Mouse (Mus musculus): ENCODE measurements around the gene Kcnj3. TPM values are rescaled to one million over a fixed set of nuclear protein-coding genes. Genes with fewer than 3 reads are reported as not detected.
A peak's percentile ranks its signal among the peaks of the same experiment; 100 is the strongest.
"Not testable (repeated sequence)": the region's sequence is repeated elsewhere in the genome, so short reads cannot be mapped to it uniquely, and the experiment has no call there.

The Kcnj3 gene
- 10 to 100 TPM; 26.6 to 28.2 TPM for total RNA-seq (2021)

DNA sequence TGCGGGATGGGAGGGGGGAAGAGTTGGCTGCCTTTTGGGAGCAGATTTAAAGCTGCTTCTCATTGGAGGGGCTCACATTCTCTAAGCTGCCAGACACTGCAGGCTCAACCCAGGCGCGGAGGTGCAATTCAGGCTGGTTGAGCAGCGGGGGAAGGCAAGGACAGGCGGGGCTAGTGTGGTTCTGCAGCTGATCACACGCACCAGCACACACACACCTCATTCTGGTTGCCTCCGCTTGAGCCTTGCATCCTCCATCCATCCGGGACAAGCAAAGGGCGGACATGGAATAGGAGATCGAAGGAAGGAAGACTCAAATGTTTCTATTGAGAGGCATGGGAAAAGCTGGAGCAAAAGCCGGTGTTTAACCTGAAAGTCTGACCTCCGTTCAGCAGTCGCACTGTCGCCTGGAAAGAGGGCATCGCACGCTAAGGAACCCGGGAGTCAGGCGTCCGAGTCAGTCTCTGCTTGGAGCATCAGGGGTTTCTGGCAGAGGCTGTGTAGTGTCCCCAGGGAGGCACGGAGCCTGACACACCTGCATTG is at the start of gene Kcnj3:
Kcnj3 (plus strand) TSS at position 250 of the 540 bp plus-strand sequence.
- peak; percentile 35 for DNase-seq

DNA sequence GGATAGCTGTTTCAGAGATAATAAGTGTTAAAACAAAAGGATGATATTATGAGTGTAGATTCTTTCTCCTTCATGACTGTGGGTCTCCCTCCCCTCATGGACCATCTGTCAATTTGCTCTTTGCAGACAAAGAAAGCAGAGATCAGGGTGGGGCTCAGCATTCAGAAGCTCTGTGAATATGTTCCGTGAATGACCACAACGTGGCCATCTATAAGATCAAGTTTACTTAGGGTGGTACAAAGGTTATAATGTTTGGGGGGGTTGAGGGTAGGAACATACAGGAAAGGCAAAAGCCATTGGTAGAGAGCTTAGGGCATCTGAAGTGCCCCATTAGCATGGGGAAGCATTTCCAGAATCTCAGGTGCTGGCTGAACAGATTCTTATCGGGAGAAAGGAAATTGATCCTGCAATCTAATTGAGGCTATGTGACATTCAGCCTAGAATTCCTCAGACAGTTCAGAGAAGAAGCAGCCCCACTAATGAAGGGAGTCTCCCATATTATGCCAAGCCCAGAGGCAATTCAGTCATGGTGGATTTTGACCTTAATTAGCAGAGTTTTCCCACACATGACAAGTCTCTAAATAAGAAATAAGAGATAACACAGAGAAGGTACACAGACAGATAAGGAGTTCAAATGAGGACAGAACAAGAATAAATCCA is 45.3 kb upstream of the Kcnj3 start:
- no peak for DNase-seq

DNA sequence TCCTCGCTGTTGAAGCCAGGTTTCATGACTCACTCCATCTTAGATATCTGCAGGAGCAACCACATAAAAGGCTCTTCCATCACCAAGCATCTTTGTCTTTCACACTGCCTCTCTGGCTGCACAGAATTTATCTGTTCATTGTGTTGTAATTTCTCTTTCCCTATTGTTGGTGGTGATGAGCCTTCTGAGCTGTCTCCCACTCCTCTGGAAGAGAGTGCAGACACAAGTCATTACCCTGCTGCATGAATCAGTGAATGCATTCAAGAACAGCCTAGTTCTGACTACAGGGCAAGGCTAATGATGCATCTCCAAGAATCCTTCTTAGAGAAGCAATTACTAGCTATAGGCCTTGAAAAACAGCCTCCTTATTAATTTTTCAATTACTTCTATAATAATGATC is 30.5 kb upstream of the Kcnj3 start:
- no peak for DNase-seq

DNA sequence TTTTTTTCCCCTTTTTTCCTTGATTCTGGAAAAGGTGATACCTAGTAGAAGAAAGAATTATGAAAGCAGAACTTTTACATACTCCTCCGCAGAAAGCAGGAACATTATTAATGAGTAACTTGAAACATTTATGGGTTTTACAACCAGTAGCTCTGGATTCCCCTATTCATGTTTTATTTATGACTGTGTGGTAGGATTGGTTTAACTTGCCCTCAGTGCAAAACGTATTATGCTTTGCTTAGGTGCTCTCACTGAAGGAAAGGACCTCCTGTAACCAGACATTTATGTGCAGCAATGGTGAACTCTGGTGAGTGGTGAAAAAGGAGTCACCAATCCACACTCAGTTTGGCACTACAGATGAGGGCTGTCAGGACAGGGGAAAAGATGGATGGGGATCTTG is 8.1 kb upstream of the Kcnj3 start:
- no peak for DNase-seq

DNA sequence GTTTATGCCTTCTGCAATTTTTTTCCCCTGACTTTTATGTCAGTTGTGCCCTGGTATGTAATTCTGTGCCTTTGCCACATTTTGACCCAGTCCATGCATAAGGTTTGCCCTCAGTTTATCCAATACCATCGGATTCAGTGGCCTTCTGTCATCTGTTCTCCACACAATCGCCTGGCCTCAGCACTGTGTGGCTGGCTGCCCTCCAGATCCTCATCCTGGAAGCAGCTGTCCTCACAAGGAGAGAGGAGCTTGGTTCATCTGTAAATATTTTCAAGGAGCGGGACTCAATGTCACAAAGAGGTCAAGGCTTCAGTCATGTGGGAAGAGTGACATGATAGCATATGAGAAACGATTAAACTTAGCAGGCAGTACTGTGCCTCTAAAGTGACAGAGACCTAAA is 3.7 kb upstream of the Kcnj3 start:
- DNase-seq = peak; percentile 39

DNA sequence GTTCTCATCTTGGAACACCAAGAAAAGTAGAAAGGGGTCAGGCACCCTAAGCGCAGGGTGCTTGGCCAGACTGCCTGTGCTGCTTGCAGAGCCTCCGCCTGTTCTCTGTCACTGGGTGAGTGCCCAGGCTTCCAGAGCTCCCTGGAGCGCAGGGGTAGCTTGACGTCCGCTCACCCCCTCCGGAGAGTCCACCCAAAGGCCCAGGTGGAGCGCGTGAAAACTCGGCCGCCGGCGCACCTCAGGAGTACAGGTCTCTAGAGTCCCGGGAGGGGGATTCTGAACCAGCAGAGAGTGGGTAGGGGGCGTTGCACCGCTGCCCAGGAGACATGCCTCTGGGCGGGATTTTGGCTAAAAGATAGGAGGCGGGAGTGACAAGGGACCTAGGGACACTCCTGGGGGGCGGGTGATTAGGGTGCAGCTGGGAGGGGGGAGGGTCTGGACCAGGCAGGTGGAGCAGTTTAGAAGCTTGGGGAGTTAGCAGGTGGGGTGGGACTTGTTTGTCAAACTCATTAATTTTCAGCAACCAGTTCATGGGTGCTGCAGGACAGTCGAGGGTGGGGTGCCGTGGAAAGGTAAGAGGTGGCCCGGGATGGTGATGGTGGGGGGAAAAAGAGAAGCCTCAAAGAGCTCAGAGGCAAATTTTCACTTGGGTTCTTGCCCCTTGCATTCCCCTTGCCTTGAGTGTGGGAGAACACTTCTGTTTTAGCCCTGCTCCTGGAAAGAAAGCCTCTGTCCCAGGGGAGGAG is 664 bp downstream of the Kcnj3 start:
- peak; percentile 36 for DNase-seq

DNA sequence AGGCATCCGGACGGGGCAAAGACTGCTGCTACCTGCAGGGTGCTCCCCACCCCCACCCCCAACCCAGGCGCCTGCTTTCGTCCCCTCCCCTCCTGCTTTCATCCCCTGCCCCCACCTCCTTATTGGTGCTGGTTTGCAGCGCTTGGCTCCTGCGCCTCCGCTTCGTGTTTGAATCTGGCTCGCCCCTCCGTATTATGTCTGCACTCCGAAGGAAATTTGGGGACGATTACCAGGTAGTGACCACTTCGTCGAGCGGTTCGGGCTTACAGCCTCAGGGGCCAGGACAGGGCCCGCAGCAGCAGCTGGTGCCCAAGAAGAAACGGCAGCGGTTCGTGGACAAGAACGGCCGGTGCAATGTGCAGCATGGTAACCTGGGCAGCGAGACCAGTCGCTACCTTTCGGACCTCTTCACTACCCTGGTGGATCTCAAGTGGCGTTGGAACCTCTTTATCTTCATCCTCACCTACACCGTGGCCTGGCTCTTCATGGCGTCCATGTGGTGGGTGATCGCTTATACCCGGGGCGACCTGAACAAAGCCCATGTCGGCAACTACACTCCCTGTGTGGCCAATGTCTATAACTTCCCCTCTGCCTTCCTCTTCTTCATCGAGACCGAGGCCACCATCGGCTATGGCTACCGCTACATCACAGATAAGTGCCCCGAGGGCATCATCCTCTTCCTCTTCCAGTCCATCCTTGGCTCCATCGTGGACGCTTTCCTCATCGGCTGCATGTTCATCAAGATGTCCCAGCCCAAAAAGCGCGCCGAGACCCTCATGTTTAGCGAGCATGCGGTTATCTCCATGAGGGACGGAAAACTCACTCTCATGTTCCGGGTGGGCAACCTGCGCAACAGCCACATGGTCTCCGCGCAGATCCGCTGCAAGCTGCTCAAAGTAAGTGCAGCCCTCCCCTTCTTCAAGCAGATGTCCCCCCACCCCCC is 1.5 kb downstream of the Kcnj3 start:
- DNase-seq = peak; percentile 6

DNA sequence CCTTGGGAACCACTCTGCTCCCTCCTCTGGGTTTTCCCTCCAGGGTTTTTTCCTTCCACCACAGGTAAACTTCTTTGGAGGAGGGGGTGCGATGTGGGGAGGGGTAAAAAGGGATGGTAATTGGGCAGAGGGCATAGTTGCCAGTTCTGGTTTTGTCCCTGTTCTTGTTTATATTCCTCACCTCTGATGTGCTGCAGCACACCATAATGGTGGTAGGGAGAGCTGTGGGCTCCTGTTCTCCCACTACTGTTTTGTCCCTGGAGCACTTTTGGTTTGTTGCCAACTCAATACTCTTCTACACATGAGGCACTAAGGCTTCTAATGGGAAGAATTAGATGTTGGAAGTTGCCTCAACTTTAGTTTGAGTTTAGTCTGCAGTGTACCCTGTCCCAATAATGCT is 2.2 kb downstream of the Kcnj3 start:
- DNase-seq = no peak

DNA sequence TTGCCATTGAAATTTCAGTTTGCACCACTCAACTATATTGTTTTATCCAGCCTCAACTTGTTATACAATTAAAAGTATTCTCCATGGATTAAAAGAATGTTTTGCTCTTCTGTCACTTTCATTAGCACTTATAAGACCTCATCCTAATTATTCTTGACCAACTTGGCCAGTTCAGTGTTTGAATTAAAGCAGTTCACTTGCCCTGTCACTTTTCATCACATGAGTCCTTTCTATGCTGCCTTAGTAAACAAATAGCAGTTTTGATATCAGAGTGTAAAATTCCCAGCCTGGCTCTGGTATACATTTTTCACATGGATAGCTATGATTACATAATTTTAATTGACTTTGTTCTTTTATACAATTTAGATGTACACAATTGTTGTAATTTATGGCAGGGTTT is 3.4 kb downstream of the Kcnj3 start:
- no peak for DNase-seq

DNA sequence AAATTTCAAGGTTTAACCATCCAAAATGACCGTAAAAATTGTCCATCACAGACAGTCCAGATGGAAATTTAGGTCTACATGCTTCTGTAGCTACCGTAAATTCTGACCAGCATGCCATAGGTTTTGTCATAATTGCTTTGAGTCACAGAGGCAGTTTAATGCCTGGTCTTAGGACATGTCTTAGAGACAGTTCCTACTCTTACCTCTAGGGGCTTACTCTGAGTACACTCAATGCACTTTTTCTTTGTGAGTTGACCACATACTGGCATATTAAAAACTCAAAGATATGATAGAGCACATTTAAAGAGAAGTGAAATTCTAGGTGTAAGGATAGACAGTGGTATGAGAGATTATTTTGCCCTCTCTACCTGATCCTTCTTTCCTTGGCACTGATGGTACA is 6.2 kb downstream of the Kcnj3 start:
- DNase-seq = no peak

DNA sequence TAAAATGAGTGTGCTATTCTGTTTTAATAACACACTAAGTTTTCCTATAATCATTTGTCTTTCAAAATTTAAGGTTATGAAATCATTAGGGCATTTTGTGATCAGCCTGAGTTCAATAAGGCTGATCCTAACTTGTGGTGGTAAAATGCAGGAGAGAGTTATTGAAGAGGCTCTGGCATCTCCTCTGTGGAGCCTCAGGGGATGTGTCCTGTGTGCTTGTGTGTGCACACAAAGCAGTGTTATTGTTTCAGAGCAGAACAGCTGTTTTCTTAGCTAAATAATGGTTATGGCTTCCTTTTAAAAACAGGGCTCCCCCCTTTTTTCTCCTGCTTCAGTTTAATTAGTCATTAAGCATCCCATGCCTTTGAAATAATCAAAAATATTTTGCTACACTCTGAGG is 11.5 kb downstream of the Kcnj3 start:
- DNase-seq = no peak

DNA sequence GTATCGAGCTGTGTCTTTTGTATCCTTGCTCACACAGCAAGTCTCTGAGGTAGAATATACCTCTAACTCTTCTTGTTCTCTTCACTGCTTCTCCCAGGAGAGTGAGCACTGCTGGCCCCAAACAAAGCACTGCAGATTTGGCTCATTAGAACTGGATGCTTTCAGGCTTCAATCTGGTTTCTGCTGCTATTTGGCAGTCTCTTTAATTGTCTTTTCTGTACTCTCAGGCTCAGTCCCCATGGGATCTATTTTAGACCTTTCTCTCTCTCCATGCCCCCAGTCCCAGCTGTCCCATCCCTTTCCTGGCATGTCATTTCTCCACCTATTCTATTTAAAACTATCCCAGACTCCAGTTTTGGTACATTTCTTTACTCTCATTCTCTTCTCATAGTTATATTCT is 15.0 kb downstream of the Kcnj3 start:
- no peak for DNase-seq

DNA sequence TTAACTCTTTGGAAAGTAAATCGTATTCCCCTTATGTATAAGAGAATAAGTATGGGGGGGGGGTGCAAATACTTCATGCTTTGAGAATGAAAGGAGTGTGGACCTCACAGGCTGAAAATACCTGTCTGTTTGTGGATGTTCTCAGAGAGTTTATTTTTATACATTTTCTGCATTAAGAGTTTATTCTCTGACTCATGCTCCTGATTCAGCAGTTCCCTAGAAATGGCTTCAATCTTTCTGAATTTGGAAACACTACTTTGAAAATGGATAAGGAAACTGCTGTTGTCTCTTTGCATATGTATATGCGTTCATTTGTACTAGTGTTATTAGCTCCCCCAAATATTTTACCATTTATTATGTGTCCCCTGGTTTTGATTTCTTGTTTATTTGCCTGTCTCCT is 23.4 kb downstream of the Kcnj3 start:
- no peak for DNase-seq

DNA sequence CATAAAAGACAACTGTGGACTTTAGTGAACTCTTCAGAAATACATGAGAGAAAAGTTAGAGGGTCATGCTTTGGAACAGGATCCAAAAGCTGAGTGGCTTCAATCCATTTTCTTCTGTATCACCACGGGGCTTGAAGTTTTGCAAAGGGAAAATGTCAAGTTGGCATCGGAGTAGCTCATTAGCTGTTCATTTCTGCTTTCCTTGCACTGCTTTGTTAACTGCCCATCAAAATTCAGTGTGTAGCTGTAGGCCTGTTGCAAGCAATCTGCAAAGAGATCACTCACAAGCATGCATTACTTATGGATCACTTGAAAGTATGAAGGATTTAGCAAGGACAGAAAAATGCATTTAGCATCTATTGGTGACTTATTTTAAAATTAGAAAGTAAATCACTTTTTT is 33.4 kb downstream of the Kcnj3 start:
- no peak for DNase-seq

DNA sequence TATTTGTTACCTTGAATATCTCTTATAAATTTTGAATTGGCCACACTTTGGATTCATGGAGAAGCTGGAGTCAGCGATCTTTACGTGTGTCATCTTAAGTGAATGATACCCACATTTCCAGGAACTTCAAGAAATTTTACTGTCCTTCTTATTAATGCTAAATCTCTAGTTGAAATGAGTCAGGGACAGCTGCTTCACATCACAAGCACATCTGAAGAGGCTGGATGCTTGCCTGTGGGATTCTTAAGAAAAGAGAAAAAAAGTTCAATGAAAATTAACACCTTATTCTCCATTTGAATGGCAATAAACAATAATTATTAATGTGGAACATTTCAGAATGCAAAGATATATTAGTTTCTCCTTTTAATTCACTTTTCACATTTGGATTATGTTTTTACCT is 34.2 kb downstream of the Kcnj3 start:
- no peak for DNase-seq

DNA sequence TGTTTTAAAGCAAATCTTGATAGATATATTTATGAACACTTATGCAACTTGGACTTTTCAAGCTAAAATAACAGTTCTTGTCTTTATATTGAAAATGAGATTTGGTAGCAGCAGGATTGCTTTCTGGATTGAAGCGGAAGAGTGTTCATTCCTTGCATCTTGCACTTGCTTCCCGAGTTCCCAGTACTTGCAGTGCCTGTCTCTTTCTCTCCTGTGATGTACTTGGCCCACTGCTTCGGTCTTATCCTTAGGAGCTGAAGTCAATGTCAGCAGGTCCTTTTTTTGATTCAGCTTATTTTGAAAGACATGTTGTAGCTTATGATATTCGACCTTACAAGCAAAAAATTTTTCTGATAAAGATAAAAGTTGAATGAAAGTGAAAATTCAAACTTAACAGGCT is 43.7 kb downstream of the Kcnj3 start:
- DNase-seq = no peak

DNA sequence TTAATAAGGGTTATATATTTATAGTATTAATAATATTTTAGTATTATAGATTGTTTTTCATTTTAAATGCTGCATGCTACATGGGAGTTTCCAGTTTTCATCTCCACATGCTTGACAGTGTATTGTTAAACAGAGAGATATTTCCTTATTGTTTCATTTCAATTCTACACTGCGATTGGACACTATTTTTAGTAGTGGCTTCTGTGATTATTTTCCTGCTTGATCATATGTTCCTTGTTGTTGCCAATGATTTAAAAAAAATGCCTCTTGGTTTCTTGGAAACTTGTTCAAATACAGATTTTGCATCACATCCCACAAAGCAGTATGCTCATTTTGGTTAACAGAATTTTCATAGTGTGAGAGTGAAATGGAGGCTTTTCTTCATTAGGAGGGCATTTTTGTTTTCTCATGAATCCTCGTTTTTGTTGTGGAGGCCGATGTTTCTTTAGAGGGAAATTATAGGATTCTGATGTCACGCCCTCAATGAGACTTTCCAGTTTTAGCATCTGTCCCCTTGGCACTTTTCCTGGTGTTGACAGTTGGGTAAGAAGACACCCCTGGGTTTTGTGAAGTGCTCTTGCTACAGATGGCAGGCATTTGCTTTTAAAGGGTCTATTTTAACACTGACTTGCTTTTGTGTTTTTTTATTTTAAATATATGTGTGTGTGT is 44.3 kb downstream of the Kcnj3 start:
- peak; percentile 46 for DNase-seq

DNA sequence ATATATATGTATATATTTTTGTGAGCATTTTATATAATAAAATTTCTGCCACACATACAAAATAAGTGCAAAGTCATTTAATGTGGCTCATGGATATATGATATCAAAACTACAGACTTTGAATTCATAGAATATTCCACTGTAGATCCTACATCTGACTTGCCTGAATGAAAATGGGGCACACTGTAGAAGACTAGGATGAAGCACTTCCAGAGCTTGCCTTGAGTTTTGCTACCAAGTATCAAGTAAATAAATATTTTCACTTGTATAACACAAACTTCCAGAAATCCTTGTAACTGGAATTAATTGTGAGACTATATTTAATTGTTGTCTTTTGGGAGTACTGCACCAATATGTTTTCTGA is 44.8 kb downstream of the Kcnj3 start:
- no peak for DNase-seq

DNA sequence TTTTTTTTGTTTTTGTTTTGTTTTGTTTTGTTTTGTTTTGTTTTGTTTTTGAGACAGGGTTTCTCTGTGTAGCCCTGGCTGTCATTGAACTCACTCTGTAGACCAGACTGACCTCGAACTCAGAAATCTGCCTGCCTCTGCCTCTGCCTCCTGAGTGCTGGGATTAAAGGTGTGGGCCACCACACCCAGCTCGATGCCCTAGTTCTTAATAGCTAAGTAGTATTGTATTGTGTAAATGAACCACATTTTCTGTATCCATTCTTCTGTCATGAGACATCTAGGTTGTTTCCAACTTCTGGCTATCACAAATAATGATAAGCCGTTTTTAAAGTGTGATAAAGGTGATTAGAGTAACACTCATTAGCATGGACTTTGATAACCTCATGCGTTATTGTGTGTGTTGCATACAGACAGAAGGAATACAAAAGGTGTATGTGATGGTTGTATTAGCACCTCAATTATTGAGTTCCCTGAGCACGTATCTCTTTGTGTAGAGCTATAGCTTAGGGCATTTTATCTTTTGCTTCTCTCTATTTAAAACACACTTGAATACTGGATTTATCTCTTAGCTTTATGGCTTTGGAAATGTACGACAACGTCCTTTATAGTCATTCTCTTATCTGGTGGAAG is 49.8 kb downstream of the Kcnj3 start:
- not testable (repeated sequence) for DNase-seq

DNA sequence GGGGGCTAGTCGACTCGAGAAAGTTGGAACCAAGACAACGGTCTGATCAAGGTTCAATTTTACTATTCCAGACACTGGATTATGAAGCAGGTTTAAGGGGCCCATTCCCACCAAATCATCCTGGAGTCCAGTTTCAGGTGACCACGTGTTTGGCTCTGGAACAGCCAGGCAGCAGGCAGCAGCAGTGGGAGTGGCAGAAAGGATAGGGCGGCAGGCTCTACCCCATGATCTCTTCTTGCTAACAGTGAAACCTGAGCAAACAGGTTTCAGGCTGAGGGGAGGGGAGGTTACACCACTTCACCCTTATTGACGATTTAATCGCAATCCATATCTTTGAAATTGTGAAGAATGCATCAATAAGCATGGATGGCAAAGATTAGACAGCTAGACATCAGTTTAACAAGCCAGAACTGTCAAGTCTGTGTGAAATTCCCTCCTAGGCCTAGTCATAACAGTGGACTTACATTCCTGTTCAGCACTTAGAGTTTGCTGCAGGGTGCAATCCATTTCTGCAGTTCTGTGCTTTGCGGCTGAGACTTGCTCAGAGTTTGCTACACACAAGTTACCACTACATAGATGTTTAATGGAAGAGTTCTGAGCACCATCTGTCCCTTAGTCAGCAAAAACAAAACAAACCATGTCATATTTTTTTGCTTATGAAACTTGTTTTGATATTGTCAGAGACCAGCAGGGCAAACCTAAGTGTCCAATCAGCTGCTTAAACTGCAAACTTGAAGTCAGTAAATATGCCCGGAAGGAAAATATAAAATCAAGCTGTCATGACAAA is 67.8 kb downstream of the Kcnj3 start:
- DNase-seq = no peak

DNA sequence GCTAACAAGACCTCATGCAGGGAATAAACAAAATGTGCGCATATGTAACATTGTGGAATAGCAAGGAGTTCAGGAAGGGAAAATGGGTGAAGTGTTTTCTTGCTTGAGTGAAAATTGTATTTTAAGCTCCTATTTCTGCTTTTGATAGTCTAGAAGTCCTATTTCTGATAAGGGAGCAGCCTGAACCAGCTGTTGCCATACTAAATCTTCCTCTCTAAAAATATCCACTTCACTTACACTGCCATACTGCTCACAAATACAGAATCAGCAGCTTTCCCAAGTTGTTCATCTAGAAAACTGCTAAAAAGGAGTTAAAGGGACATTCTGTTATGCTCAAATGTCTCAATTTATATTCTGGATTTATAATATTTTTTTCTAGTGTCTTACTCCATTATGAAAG is 69.9 kb downstream of the Kcnj3 start:
- no peak for DNase-seq

Data from heart, postnatal 4 days (tissue).